Mouse (Mus musculus) testis, postnatal 10 days (tissue): ENCODE measurements at regions not wholly inside any gene's neighbourhood (a gene's known extent, or its start where the extent isn't known, plus 50 kb on each side); places are given as distances from the start of the nearest gene placed in this dataset.

Source experiments
- DNase-seq: peaks from one replicate; pipeline ENCODE4 v3.0.0; 2021; ENCODE audit warnings: low spot score

- no peak for DNase-seq
These were observed 174.8 kb downstream of the Irx2 start for GRCm38 (mm10) chr13:72803374-72803773.

GRCm38 (mm10) chr13:72809226-72809625 lies 180.6 kb downstream of the Irx2 start:
- no peak for DNase-seq

GRCm38 (mm10) chr13:72810626-72811025 lies 182.0 kb downstream of the Irx2 start:
- DNase-seq = no peak

GRCm38 (mm10) chr13:72814616-72815015 lies 186.0 kb downstream of the Irx2 start:
- no peak for DNase-seq

GRCm38 (mm10) chr13:72815236-72815932 lies 186.8 kb downstream of the Irx2 start:
- no peak for DNase-seq

GRCm38 (mm10) chr13:72815933-72816553 lies 187.4 kb downstream of the Irx2 start:
- no peak for DNase-seq

GRCm38 (mm10) chr13:72816856-72817255 lies 188.2 kb downstream of the Irx2 start:
- no peak for DNase-seq

GRCm38 (mm10) chr13:72817521-72817920 lies 188.9 kb downstream of the Irx2 start:
- DNase-seq = no peak

- DNase-seq = no peak
These were observed 189.3 kb downstream of the Irx2 start for GRCm38 (mm10) chr13:72817930-72818329.

- no peak for DNase-seq
These were observed 198.0 kb downstream of the Irx2 start for GRCm38 (mm10) chr13:72826613-72827012.

GRCm38 (mm10) chr13:72829331-72829730 lies 200.7 kb downstream of the Irx2 start:
- no peak for DNase-seq

GRCm38 (mm10) chr13:72833326-72833725 lies 204.7 kb downstream of the Irx2 start:
- no peak for DNase-seq

- DNase-seq = no peak
These were observed 208.4 kb downstream of the Irx2 start for GRCm38 (mm10) chr13:72837016-72837415.

- no peak for DNase-seq
These were observed 219.5 kb downstream of the Irx2 start for GRCm38 (mm10) chr13:72848097-72848496.

- DNase-seq = no peak
These were observed 221.2 kb downstream of the Irx2 start for GRCm38 (mm10) chr13:72849841-72850240.

GRCm38 (mm10) chr13:72852896-72853295 lies 224.3 kb downstream of the Irx2 start:
- no peak for DNase-seq

- no peak for DNase-seq
These were observed 247.3 kb downstream of the Irx2 start for GRCm38 (mm10) chr13:72875921-72876320.

- no peak for DNase-seq
These were observed 266.4 kb downstream of the Irx2 start for GRCm38 (mm10) chr13:72894982-72895381.

GRCm38 (mm10) chr13:72902576-72902975 lies 274.0 kb downstream of the Irx2 start:
- DNase-seq = peak; percentile 62

- no peak for DNase-seq
These were observed 290.3 kb downstream of the Irx2 start for GRCm38 (mm10) chr13:72918895-72919294.

- no peak for DNase-seq
These were observed 291.7 kb downstream of the Irx2 start for GRCm38 (mm10) chr13:72920368-72920767.

GRCm38 (mm10) chr13:72924560-72925135 lies 296.0 kb downstream of the Irx2 start:
- DNase-seq = no peak

GRCm38 (mm10) chr13:72937246-72937645 lies 308.6 kb downstream of the Irx2 start:
- no peak for DNase-seq
